Mouse (Mus musculus) embryo, embryonic 11 days (tissue): ENCODE data around the gene Kctd15.
A peak's percentile ranks its signal among the peaks of the same experiment; 100 is the strongest.

Experiments
- DNase-seq: peaks from one replicate; pipeline ENCODE4 v3.0.0-alpha.2; 2015

Gene Kctd15

GRCm38 (mm10) chr7:34618141-34618890, 38.2 kb downstream of the Kctd15 start:
- no peak for DNase-seq

GRCm38 (mm10) chr7:34616275-34616674, 40.3 kb downstream of the Kctd15 start:
- no peak for DNase-seq

GRCm38 (mm10) chr7:34610445-34610844, 46.1 kb downstream of the Kctd15 start:
- DNase-seq = peak; percentile 74

GRCm38 (mm10) chr7:34607334-34607970, 49.1 kb downstream of the Kctd15 start:
- no peak for DNase-seq

GRCm38 (mm10) chr7:34606729-34607128, 49.8 kb downstream of the Kctd15 start:
- peak; percentile 72 for DNase-seq

GRCm38 (mm10) chr7:34606051-34606450, 50.5 kb downstream of the Kctd15 start:
- DNase-seq = peak; percentile 46

GRCm38 (mm10) chr7:34598576-34598975, 58.0 kb downstream of the Kctd15 start:
- DNase-seq = no peak

GRCm38 (mm10) chr7:34597986-34598385, 58.5 kb downstream of the Kctd15 start:
- no peak for DNase-seq

- DNase-seq = peak; percentile 48
These were observed 59.8 kb downstream of the Kctd15 start for GRCm38 (mm10) chr7:34596531-34597235.

GRCm38 (mm10) chr7:34595307-34595565, 61.3 kb downstream of the Kctd15 start:
- DNase-seq = no peak

- DNase-seq = peak; percentile 77
These were observed 61.8 kb downstream of the Kctd15 start for GRCm38 (mm10) chr7:34594501-34595306.

GRCm38 (mm10) chr7:34590711-34591110, 65.8 kb downstream of the Kctd15 start:
- DNase-seq = no peak
